Mouse (Mus musculus): ENCODE results near the gene Cflar.

DNA sequence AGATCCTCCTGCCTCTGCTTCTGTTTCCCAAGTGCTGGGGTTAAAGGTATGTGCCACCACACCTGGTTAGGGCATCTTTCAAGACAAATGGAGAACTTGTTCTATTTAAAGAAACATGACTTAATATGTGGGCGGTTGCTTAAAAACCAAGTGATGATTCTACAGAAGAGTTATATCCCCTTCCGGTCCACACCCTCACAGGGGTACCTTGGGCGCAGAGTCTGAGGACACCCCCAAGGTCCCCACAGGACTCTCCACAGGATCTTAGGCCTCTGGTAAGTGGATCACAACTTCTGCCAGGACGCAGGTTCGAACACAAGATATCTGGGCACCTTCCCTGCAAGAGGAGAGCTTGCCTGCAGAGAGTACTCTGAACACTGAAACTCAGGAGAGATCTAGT lies 64.1 kb downstream of the Cflar start:
- TF ChIP-seq CTCF (IDR thresholded peaks at IDR 0.05; ENCODE audit: borderline replicate concordance, insufficient read depth, low read depth, low read length) (no peak), POLR2A (IDR thresholded peaks at IDR 0.05; ENCODE audit: borderline replicate concordance, insufficient read depth, low read length) (no peak)

Data from cerebellum, adult 2 months (tissue).